Mouse (Mus musculus) CD4-positive naive resting alpha-beta T cell, adult 76 days (primary cell): ENCODE data around the gene Dlx5. TPM values are rescaled to one million over a fixed set of nuclear protein-coding genes. Genes with fewer than 3 reads are reported as not detected.

Experiments
- total RNA-seq: library from RNA; stranded (reverse); gene quantifications from one replicate; pipeline ENCODE4 v1.2.4, GENCODE M21; 2023

Gene Dlx5
- total RNA-seq: not detected

DNA sequence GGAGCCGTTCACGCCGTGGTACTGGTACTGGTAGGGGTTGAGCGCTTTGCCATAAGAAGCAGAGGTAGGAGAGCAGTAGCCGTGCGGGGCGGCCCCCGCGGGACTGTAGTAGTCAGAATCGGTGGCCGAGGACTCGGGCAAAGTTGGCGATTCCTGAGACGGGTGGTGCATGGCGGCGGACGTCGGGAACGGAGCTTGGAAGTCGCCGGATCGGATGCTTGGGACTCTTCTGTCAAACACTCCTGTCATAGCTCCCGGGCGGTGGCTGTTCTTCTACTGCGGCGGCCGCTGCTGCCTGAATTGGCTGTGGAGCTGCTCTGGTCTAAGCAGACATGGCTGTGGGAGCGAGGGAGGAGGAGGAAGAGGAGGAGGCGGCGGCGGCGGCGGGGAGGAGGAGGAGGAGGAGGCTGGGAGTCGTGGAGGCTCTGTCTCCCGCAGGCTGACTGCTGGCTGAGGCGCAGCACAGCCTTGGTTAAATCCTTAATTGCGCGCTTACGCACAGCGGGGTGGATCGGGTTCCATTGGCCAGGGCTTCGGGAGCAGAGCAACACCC, at the start of gene Dlx5:
Gene Dlx5, minus strand, starts transcription at position 448 of the 553 bp plus-strand sequence.

DNA sequence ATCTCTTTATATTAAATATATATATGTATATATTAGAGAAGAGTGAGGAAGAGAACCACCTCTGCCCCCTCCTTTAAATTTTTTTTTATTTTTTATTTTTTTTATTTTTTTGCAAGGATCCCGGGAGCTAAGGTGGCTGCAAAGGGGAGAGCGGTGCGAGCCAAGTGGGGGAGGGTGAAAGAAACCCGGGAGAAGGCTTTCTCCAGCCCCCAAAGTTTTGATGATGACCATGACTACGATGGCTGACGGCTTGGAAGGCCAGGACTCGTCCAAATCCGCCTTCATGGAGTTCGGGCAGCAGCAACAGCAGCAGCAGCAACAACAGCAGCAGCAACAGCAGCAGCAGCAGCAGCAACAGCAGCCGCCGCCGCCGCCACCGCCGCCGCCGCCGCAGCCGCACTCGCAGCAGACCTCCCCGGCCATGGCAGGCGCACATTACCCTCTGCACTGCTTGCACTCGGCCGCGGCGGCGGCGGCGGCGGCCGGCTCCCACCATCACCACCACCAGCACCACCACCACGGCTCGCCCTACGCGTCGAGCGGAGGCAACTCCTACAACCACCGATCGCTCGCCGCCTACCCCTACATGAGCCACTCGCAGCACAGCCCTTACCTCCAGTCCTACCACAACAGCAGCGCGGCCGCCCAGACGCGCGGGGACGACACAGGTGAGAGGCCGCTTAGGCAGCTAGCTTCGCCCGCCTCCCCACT, 18.6 kb downstream of the Dlx5 start, which contains the start of gene Dlx6:
Gene Dlx6, plus strand, starts transcription at position 175 of the 711 bp plus-strand sequence.

Other genes starting within 250 kb of the Dlx5 start
- not detected for gene Dlx6, start 18.8 kb downstream of the Dlx5 start, total RNA-seq
- 2.8 TPM for gene Sdhaf3, start 73.9 kb upstream of the Dlx5 start, total RNA-seq